Mouse (Mus musculus) retina, postnatal 7 days (tissue): Measurements from ENCODE around the gene Olfr46.
"Not testable (repeated sequence)": the region's sequence is repeated elsewhere in the genome, so short reads cannot be mapped to it uniquely, and the experiment has no call there.

Experiments used
- DNase-seq: peaks from one replicate; pipeline ENCODE4 v3.0.0-alpha.2; 2012; ENCODE audit warnings: low read depth, low spot score

The Olfr46 gene

GRCm38 (mm10) chr7:140600969-140601368 lies at the start of gene Olfr46:
Gene Olfr46 (plus strand): TSS chr7:140601269.
- not testable (repeated sequence) for DNase-seq

GRCm38 (mm10) chr7:140567586-140567985 lies 33.5 kb upstream of the Olfr46 start, which contains the start of gene Olfr538:
Gene Olfr538 (plus strand): TSS chr7:140567886.
- no peak for DNase-seq

GRCm38 (mm10) chr7:140628670-140629069 lies 27.6 kb downstream of the Olfr46 start, which contains the start of gene Olfr61:
Gene Olfr61 (plus strand): TSS chr7:140628970.
- DNase-seq: not testable (repeated sequence)

- DNase-seq: no peak
Measured at GRCm38 (mm10) chr7:140630559-140630958, 29.5 kb downstream of the Olfr46 start.

- DNase-seq: no peak
Measured at GRCm38 (mm10) chr7:140646152-140646551, 45.1 kb downstream of the Olfr46 start, which contains the start of gene Olfr53. Gene Olfr53 (plus strand): TSS chr7:140646452.

- DNase-seq: no peak
Measured at GRCm38 (mm10) chr7:140659630-140660029, 58.6 kb downstream of the Olfr46 start, which contains the start of gene Olfr539. Gene Olfr539 (plus strand): TSS chr7:140659930.
